Mouse (Mus musculus): Measurements from ENCODE around the gene Gm26602. TPM values are rescaled to one million over a fixed set of nuclear protein-coding genes. Genes with fewer than 3 reads are reported as not detected.

Gm26602 gene
- polyA plus RNA-seq, 1 experiment: not detected

- no peak for TF ChIP-seq CTCF (conservative IDR thresholded peaks at IDR 0.05; ENCODE audit: insufficient read depth, insufficient read length, low read depth, low read length)
- no peak for TF ChIP-seq POLR2A (IDR thresholded peaks at IDR 0.05; ENCODE audit: low read depth, low read length)
- no peak for DNase-seq
- no peak overlapping the region for H3K4me3 ChIP-seq (ENCODE audit: insufficient read depth, low read depth, low read length)
- H3K27ac ChIP-seq (ENCODE audit: insufficient read depth, low read depth, low read length): no peak overlapping the region
- no peaks in the 10 kb centered on the region for H3K27me3 ChIP-seq (replicated peaks; ENCODE audit: control insufficient read depth, insufficient read depth, low read length)
- WGBS: 52% methylated on average over 20 of the region's 20 CpGs
- H3K4me1 ChIP-seq (ENCODE audit: control insufficient read depth, insufficient read depth, low read length): no peaks in the 10 kb centered on the region
- H3K36me3 ChIP-seq (ENCODE audit: control insufficient read depth, insufficient read depth, low read length): no peaks in the 10 kb centered on the region
These were observed 13.1 kb upstream of the Gm26602 start for GRCm38 (mm10) chr10:79897316-79898245.

DNA sequence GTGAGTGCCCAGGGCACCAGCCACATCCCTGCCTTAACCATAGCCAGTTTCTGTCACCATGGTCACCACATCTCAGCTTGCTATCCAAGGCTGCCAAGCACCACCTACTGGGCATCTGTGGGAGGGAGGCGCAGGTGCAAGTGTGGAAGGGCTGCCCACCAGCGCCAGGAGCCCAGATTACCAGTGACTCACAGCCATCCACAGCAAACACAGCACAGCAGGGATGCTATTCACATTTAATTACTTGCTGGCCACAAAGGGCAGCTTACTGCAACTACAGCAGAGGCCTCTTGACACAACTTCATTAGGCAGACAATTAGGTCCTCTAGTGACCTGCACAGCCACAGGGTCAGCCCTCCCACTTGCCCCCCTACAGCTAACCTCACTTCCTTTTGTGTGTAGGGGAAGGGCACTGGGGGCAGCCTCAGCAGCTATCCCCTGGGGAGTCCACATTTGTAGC, 9.7 kb upstream of the Gm26602 start:
- no peaks in the 10 kb centered on the region for H3K4me1 ChIP-seq (ENCODE audit: control insufficient read depth, insufficient read depth, low read length)
- 71% methylated on average over 2 of the region's 2 CpGs for WGBS
- no peak overlapping the region for H3K4me3 ChIP-seq (ENCODE audit: insufficient read depth, low read depth, low read length)
- no peak overlapping the region for H3K27ac ChIP-seq (ENCODE audit: insufficient read depth, low read depth, low read length)
- no peaks in the 10 kb centered on the region for H3K27me3 ChIP-seq (replicated peaks; ENCODE audit: control insufficient read depth, insufficient read depth, low read length)
- peak; percentile 29 for DNase-seq
- TF ChIP-seq CTCF (conservative IDR thresholded peaks at IDR 0.05; ENCODE audit: insufficient read depth, insufficient read length, low read depth, low read length) (peak; percentile 46), POLR2A (IDR thresholded peaks at IDR 0.05; ENCODE audit: low read depth, low read length) (no peak)
- no peaks in the 10 kb centered on the region for H3K36me3 ChIP-seq (ENCODE audit: control insufficient read depth, insufficient read depth, low read length)

DNA sequence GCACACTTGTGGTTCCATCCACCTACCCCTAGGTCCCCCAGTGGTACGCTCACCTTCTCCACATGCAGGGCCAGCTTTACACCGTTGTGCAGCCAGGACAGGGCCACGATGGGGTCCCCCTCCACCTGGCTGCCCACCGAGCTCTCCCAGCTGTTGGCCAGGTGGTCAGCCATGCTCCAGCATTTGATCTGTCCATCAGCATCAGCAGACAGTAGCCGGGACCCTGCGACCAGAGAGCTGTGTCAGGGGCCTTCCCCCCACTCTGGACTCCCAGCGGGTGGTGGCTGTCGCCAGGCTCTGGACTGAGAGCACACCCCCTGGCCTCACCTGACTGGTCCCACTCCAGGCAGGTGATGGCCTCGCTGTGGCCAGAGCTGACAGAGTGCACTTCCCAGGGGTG, 3.9 kb upstream of the Gm26602 start:
- Histone ChIP-seq H3K4me3 (ENCODE audit: insufficient read depth, low read depth, low read length) (no peak overlapping the region), H3K27me3 (replicated peaks; ENCODE audit: control insufficient read depth, insufficient read depth, low read length) (no peaks in the 10 kb centered on the region), H3K36me3 (ENCODE audit: control insufficient read depth, insufficient read depth, low read length) (no peaks in the 10 kb centered on the region), H3K4me1 (ENCODE audit: control insufficient read depth, insufficient read depth, low read length) (peaks cover 3% of the 10 kb centered on the region; the same call in 1 of the 2 replicates), H3K27ac (ENCODE audit: insufficient read depth, low read depth, low read length) (no peak overlapping the region)
- 90% methylated on average over 9 of the region's 9 CpGs for WGBS
- DNase-seq: no peak
- no peak for TF ChIP-seq POLR2A (IDR thresholded peaks at IDR 0.05; ENCODE audit: low read depth, low read length)
- no peak for TF ChIP-seq CTCF (conservative IDR thresholded peaks at IDR 0.05; ENCODE audit: insufficient read depth, insufficient read length, low read depth, low read length)

DNA sequence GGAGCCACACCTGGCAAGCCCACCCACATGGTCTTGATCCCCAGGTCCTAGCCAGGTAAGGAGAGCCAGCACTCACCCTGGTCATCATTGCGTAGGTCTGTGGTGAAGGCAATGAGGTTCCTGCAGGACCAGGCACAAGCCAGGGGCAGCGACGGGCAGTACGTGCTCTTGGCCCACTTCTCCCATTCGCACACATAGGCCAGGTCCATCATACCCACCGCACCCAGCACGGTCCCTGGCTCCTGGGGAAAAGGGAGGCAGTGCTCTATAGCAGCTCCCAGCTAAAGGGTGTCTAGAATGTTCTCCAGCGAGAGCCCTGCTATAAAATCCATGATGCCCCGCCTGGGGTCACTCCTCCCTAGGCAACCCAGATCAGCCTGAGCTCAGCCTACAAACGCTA, 3.2 kb upstream of the Gm26602 start:
- DNase-seq: no peak
- TF ChIP-seq POLR2A (IDR thresholded peaks at IDR 0.05; ENCODE audit: low read depth, low read length) (no peak), CTCF (conservative IDR thresholded peaks at IDR 0.05; ENCODE audit: insufficient read depth, insufficient read length, low read depth, low read length) (no peak)
- Histone ChIP-seq H3K36me3 (ENCODE audit: control insufficient read depth, insufficient read depth, low read length) (no peaks in the 10 kb centered on the region), H3K4me3 (ENCODE audit: insufficient read depth, low read depth, low read length) (no peak overlapping the region), H3K4me1 (ENCODE audit: control insufficient read depth, insufficient read depth, low read length) (peaks cover 3% of the 10 kb centered on the region; the same call in 1 of the 2 replicates), H3K27ac (ENCODE audit: insufficient read depth, low read depth, low read length) (no peak overlapping the region), H3K27me3 (replicated peaks; ENCODE audit: control insufficient read depth, insufficient read depth, low read length) (no peaks in the 10 kb centered on the region)
- 90% methylated on average over 10 of the region's 10 CpGs for WGBS

DNA sequence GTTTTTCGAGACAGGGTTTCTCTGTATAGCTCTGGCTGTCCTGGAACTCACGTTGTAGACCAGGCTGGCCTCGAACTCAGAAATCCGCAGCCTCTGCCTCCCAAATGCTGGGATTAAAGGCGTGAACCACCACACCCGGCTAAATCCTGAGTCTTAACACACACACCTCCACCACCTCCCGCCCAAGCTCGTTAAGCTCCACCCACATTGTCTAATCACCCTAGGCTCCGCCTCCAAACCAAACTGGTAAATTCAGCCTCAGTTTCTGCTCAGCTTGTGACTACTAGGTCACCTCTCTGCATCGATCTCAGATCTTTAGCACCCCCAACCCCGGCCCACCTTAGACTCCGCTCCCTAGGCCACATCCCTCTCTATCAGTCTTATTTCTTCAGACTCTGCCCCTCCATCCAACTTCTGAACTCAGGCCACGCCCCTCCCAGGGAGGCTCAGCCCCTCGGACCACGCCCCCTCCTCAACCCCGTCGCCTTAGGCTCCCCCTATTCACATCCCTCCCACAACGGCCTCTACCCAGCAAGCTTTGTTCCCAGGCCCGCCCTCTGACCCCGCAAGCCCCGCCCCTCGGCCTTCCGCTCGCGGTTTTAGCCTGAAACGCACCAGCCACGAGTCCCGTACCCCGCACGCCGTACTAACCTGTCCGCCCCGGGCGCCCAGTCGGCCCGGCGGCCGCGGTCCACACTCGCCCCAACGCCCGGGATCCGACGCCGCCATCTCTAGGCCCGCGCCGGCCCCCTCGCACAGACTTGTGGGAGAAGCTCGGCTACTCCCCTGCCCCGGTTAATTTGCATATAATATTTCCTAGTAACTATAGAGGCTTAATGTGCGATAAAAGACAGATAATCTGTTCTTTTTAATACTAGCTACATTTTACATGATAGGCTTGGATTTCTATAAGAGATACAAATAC, 2.2 kb upstream of the Gm26602 start, which contains the start of gene Med16:
Med16 (minus strand) TSS at position 757 of the 925 bp plus-strand sequence.
- WGBS: 1% methylated on average over 52 of the region's 52 CpGs
- no peak for TF ChIP-seq POLR2A (IDR thresholded peaks at IDR 0.05; ENCODE audit: low read depth, low read length)
- TF ChIP-seq CTCF (conservative IDR thresholded peaks at IDR 0.05; ENCODE audit: insufficient read depth, insufficient read length, low read depth, low read length): no peak
- H3K4me3 ChIP-seq (ENCODE audit: insufficient read depth, low read depth, low read length): peak within 1 kb of the TSS; percentile 83
- DNase-seq: peak; percentile 98
- no peaks in the 10 kb centered on the region for H3K27me3 ChIP-seq (replicated peaks; ENCODE audit: control insufficient read depth, insufficient read depth, low read length)
- H3K4me1 ChIP-seq (ENCODE audit: control insufficient read depth, insufficient read depth, low read length): peaks cover 3% of the 10 kb centered on the region; the same call in 1 of the 2 replicates
- H3K27ac ChIP-seq (ENCODE audit: insufficient read depth, low read depth, low read length): peak within 1 kb of the TSS; percentile 99
- no peaks in the 10 kb centered on the region for H3K36me3 ChIP-seq (ENCODE audit: control insufficient read depth, insufficient read depth, low read length)

DNA sequence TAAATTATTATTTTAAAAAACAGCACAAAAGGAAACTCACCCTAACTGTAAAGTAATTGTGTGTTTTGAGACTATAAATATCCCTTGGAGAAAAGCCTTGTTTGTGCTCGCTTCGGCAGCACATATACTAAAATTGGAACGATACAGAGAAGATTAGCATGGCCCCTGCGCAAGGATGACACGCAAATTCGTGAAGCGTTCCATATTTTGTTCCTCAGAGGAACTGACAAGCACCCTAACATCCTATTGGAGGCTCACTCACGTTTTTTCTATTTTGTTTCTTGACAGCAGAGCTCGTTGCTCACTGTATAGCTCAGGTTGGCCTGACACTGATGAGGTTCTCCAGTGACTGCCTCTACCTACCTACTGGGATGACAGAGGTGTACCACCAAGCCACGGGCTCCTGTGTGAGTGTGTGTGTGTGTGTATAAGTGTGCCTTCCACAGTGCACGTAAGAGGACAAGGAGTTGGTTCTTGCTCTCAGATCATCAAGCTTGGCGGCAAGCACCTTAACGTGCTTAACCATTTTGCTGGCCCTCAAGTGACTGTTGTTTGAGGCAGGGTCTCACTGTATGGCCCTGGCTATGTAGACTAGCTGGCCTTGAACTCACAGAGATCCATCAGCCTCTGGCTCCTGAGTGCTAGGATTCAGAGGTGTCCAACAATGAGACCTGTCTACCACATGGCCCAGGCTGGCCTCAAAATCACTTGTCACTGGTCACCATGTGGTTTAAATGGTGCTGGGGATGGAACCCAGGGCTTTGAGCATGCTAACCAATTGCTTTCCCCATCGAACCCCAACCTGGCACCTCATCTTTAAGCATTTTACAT, 1.3 kb upstream of the Gm26602 start:
- Histone ChIP-seq H3K4me1 (ENCODE audit: control insufficient read depth, insufficient read depth, low read length) (peaks cover 3% of the 10 kb centered on the region; the same call in 1 of the 2 replicates), H3K4me3 (ENCODE audit: insufficient read depth, low read depth, low read length) (no peak overlapping the region), H3K27ac (ENCODE audit: insufficient read depth, low read depth, low read length) (peak overlapping the region; percentile 15), H3K36me3 (ENCODE audit: control insufficient read depth, insufficient read depth, low read length) (no peaks in the 10 kb centered on the region), H3K27me3 (replicated peaks; ENCODE audit: control insufficient read depth, insufficient read depth, low read length) (no peaks in the 10 kb centered on the region)
- no peak for TF ChIP-seq CTCF (conservative IDR thresholded peaks at IDR 0.05; ENCODE audit: insufficient read depth, insufficient read length, low read depth, low read length)
- TF ChIP-seq POLR2A (IDR thresholded peaks at IDR 0.05; ENCODE audit: low read depth, low read length): no peak
- WGBS: 23% methylated on average over 14 of the region's 14 CpGs
- DNase-seq: peak; percentile 82
